Mouse (Mus musculus) left cerebral cortex, postnatal 36 days (tissue): Measurements from ENCODE around the gene Mocs1. TPM values are rescaled to one million over a fixed set of nuclear protein-coding genes. Genes with fewer than 3 reads are reported as not detected.
"Not testable (repeated sequence)": the region's sequence is repeated elsewhere in the genome, so short reads cannot be mapped to it uniquely, and the experiment has no call there.

Experiments
- DNase-seq, 2 experiments: peaks; one replicate each; pipeline ENCODE4 v3.0.0; 2021 to 2022; ENCODE audit warnings: low spot score in 2 of 2, mixed read lengths in 1 of 2
- intact Hi-C: fragments of 180-260 bp; cut with DNase I; formaldehyde crosslinking; loops from one replicate; pipeline ENCODE4 v1.15.1; 2025
- total RNA-seq, 2 experiments: library from RNA; stranded (reverse); gene quantifications; 2 replicates each; pipeline ENCODE4 v1.2.3; 2021

Gene Mocs1
- total RNA-seq, 2 experiments from 2014 or later, result 15.1 to 15.9 TPM

DNA sequence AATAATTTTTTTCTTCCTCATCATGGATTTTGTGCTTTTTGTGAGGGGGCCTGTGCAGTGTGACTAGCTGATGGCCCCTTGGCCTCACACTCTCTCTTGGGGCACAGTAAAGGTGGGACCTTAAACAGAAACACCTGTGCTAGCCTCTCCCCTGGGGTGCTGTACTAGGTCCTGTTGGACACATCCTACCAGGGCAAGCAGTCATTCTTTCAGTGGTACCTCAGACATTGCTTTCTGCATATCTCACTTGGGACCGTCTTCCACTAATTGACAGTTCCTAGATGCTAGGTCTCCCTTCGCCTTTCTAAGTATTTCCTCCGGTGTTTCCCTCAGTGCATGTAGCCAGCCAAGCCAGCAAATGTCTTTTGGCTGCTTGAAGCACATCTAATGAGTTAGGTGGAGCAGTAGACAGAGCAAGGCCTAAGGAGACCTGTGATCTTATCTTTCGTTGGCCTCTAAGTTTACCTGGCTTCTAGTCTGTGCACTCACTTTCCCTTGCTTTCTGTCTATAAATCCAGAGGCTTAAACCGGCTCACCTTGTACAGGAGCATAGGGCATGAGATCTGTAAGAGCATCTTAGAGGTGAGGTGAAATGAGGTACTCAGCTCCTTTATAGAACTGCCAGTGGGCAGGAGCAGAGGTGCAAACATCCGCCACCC, 1.4 kb downstream of the Mocs1 start:
- no peak for DNase-seq
- intact Hi-C loops, result no loop called here

DNA sequence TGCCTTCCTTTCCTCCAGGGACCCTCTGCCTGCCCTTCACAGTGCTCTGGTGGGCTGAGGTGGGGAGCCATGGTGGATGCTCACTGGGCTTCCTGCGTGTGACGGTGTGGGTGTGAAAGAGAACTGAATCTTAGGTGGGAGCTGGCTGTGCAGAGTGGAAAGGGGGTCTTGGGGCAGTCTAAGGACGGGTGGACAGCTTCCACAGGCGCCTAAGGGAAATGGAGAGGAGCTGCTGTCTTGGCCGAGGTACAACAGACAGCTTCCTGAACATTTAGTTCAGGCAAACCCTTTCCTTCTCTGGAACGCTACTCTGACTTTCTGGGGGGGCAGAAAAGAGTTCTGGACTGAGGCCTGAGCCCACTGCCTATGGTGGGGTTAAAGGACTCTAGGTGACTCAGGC, 2.0 kb downstream of the Mocs1 start:
- no peak for DNase-seq
- intact Hi-C loops, result no loop called here

DNA sequence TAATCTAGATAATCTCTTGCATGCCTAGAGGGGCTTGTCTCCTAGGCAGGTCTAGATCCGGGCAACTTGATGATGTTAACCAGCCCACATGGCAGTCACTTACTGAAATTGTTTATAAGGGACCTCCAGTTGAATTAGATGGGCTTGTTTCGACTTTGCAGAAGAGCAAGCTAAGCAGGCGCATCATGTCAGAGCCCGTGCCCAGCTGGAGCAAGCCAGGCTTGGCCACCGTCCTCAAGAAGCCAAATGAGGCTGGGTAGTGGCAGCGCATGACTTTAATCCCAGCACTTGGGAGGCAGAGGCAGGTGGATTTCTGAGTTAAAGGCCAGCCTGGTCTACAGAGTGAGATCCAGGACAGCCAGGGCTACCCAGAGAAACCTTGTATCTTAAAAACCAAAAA, 3.0 kb downstream of the Mocs1 start:
- DNase-seq, result no peak
- intact Hi-C loops, result no loop called here

DNA sequence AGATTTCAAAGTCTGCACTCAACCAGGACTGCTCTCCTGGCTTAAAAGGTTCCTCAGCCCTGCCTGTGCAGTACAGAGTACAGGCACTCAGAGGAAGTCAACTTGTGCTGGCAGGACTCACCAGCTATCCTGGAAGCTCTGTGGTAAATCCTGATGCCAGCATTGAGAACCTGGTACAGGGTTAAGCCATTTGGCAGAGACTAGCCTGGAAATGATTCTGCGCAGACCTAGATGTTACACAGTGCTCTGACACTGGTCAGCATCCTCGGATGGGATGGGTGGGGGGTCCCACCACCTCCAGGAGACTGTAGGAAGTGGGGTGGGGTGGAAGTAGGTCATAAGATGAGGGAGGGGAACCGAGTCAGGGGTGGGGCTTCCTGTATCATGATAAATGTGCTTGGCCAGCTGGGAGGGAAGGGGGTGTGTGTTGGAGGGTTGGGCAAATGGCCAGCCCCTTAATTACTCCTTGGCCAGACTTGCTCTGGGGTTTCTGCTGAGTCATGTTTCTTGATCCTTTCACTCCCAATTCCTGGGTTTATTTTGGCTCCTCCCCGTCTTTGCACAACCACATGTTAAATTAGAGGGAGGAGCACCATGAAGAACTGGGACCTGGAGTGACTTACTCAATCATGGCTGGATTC, 4.0 kb downstream of the Mocs1 start:
- DNase-seq, result no peak
- intact Hi-C loops, result no loop called here

DNA sequence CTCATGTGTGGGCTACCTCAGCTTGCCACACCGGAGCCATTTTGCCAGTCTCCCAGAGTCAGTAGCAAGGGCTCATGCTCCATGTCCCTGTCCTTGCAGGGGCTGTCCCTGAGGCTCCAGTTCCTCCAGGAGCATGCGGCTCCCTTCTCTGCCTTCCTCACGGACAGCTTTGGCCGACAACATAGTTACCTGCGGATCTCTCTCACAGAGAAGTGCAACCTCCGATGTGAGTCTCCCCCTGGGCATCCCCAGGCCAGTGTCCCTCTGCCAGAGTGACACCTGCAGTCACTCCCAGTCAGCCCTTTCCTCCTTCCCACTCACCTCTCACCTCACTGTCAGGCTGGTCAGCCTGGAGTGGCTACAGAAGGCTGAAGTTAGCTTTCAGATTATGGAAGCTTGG, 4.9 kb downstream of the Mocs1 start:
- intact Hi-C loops, result no loop called here
- no peak for DNase-seq

DNA sequence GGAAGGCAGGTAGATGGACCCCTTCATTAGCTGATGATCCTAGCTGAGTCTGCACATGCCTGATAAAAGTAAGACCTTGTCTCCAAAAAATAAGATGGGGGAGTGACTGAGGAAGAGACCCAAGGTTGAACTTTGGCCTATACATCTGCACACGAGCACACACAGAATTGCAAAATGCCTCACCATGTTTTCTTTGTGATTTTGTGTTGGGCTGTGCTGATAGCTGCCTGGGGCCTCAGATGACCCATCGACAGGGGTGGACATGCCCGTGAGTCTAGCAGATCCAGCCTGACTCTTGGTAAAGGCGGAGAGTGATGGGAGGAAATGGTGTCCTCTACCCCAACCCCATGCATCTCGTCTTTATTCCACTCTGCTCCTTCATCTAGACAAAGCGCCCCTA, 6.1 kb downstream of the Mocs1 start:
- no peak for DNase-seq
- intact Hi-C loops, result no loop called here

DNA sequence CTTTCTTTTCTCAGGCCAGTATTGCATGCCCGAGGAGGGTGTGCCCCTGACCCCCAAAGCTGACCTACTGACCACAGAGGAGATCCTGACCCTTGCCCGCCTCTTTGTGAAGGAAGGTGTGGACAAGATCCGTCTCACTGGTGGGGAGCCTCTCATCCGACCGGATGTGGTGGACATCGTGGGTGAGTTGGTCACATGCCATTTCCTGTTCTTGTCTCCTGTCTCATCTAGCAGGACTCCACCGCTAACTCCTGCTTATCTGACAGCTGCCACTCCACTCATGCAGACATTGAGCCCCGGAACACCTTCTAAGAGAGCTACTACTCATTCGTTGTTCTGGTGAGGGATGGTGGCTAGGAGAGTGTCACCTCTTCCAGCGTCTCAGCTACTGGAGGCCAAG, 6.9 kb downstream of the Mocs1 start:
- DNase-seq, result no peak
- intact Hi-C loops, result no loop called here

DNA sequence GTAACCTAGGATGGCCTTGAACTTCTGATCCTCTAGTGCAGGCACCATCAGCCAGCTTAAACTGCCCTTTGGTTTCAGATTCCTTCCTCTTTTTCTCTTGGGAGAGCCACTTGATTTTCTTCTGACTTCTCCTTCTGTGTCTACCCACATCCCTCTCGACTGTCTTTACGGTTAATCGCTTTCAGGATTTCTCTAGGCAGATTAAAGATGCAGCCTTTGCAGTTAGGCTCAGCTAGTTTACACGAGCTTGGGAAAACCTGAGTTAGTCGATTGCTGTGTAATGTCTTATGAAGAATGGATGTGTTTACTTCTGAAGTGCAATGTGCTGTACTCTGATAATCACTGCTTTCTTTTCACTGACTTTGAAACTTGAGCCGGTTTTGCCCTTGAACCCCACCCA, 8.5 kb downstream of the Mocs1 start:
- no peak for DNase-seq
- intact Hi-C loops, result no loop called here

DNA sequence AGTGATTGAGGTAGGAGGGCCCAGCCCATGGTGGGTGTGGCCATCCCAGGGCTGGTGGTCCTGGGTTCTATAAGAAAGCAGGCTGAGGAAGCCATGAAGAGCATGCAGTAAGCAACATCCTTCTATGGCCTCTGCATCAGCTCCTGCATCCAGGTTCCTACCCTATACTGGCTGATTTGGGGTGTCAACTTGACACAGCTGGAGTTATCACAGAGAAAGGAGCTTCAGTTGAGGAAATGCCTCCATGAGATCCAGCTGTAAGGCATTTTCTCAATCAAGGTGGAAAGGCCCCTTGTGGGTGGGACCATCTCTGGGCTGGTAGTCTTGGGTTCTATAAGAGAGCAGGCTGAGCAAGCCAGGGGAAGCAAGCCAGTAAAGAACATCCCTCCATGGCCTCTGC, 9.1 kb downstream of the Mocs1 start:
- intact Hi-C loops, DNase-seq: not testable (repeated sequence)

DNA sequence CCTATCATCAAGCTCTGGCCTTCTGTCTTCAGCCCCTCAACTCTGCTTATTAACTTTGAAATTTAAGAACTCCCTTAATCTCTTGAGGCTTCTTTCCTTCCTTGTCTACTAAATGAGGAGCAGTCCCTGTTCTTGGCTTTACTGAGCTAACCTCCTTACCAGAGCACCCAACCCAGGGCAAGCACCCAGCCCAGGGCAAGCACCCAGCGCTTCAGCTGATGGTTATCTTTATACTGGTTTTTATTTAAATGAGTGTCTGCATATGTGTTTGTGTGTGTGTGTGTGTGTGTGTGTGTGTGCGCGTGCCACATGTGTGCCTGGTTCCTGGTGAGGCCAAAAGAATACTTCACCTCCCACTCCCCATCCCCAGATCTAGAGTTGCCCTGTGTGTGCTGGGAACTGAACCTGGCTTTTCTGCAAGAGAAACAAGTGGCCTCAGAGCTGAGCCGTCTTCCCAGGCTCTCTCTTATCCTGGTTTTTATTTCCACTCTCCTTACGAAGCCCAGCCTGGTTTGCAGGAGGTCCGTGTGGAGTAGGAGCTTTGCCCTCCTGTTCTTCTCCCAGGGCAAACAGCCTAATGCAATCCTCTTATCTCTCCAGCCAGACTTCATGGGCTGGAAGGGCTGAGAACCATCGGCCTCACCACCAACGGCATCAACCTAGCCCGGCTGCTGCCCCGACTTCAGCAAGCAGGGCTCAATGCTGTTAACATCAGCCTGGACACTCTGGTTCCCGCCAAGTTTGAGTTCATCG, 10.8 kb downstream of the Mocs1 start:
- DNase-seq, result no peak
- intact Hi-C loops, result no loop called here

DNA sequence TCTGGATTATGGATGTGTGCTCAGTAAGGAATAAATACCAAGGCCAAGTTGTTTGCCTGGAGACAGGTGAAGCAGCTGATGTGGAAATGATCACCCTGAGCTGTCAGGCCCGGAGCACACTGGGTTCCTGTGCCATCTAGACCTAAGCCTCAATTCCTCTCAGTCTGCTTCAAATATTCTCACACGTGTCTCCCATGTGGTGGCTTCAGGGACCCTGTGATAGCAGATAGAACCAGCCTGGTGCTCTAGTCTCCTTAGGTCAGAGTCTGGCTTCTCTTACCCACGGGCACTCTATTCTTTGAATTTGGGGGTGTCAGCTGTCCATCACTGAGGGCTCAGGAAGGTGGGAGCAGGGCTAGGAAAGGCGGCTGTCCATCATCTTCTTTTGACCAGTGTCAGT, 11.5 kb downstream of the Mocs1 start:
- DNase-seq, result no peak
- intact Hi-C loops, result no loop called here

DNA sequence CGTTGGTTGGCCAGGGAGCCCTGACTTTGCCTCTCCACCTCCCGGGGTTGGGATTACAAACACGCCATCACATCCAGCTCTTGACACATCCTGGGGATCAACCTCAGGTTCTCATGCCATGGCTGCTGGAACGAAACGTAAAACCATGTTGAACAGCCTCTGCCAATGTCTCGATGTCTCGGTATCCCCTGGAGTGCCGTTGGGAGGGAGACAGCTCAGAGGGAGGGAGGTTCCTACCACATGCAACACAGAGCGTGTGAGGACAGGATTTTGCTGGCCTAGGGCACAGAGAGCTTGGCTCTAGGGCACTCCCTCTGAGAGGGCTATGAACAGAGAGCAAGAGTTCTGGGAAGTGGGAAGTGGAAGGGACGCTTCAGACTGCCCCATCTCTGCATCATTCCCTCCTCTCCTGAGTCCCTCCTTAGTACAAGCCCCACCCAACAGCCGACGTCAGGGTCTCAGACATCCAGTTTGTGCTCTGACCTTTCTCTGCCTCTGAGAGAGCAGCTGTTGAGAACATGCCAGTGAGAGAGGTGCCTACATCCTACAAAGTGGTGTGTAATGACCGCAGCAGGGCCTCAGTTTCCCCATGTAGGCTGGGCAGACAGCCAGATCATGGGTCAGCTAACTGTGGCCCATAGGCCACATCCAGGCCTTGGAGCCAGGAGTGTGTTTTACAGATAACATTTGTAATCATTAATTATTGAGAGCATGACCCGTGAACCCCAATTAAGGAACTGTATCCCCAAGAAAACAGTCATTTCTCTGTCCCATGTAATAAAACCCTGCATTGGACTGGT, 12.4 kb downstream of the Mocs1 start:
- no peak for DNase-seq
- intact Hi-C loops, result no loop called here

DNA sequence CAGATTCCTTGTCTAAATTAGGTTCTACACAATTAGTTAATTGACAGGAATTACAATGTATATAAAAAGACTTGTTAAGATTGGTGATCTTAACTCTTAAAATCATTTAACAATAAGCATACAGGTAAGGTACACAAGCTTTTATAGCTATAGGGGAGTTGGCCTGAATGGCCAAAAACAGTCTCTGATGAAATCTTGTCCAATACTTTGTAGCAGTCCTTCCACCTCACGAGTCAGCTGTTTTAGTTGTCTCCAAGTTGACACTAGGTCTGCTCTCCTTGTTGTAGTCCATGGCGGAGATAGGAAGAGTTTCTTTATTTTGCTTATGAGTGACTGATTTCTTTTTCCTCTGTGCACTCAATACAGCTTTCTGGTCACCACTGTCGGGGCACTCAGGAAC, 14.7 kb downstream of the Mocs1 start:
- DNase-seq, intact Hi-C loops: not testable (repeated sequence)

DNA sequence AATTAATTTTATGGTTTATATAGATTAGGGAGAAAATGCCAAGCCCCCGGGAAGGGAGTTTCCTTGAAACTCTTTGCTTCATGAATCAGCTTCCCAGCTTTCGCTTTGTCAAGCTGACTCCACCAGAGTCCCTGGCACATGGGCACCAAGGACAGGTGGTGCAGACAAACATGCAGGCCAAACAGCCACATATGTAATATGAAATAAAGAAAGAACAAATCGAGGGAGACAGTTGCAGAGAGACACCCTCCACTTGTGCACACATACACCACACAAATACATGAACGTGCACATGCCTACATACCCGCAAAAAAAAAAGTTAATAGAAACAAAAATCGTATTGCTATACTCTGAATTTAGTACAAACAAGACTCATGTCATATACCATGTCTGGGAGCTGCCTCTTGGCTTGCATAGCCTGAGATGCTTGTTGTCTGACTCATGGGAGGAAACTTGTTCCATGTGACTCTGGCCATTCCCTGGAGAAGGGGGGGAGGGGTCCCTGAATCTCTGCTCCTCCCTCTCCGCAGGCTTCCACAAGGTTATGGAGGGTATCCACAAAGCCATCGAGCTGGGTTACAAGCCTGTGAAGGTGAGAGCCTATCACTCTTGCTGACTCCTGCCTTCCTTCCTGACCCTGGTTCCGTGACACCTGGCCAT, 20.5 kb downstream of the Mocs1 start:
- intact Hi-C loops, result no loop called here
- DNase-seq, result no peak

DNA sequence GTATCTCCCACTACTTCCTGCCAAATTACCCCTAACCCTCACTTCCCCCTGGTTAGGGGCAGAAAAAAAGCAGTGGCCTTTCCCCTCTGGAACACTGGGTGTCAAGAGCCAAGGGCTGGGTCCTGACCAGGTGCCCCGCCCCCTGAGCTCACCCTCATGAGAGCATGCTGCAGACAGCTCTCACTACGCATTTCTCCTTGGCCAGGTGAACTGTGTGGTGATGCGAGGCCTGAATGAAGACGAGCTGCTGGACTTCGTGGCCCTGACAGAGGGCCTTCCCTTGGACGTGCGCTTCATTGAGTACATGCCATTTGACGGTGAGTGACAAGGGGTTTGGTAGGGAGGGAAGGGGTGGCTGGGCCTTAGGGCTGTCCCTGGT, 21.1 kb downstream of the Mocs1 start:
- intact Hi-C loops, result no loop called here

DNA sequence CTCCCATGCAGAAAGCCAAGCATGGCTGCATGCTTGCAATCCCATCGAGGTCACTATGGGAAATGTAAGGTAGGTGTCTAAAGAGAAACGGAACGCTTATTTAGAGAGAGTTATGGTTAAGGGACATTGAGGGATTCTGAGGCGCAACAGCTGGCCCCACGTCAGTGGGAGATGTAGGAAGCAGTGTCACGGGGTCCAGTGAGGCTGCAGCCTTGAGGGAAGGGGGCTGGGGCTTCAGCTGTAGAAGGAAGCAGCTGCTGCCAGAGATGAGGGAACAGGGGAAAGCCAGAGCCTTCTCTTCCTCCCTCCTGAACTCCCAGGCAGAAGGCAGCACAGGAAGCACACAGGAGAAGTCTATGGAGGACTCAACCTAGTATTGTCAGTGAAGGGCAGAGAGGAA, 22.8 kb downstream of the Mocs1 start:
- intact Hi-C loops, result no loop called here
- DNase-seq, result no peak

More for the DNA sequence above, 21.1 kb downstream of the Mocs1 start:
- DNase-seq, result no peak

DNA sequence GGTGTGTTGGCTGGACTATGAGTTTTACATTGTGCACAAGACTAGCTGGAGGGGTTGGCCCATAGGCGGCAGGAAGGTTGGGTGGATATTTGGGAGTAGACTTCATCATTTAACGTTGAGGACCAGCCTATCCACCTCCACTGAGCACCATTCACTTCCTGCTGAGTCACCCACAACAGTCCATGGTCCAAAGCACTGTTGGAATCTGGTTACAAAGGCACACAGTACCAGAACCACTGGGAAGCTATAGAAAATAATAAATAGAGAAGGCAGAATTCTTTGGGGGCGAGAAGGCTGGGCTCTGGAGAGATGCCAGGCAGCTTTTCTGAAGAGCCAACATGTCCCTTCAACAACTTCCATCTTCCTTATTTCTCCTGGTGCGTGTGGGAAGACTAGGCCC, 28.2 kb downstream of the Mocs1 start:
- intact Hi-C loops, result no loop called here
- DNase-seq, result no peak

DNA sequence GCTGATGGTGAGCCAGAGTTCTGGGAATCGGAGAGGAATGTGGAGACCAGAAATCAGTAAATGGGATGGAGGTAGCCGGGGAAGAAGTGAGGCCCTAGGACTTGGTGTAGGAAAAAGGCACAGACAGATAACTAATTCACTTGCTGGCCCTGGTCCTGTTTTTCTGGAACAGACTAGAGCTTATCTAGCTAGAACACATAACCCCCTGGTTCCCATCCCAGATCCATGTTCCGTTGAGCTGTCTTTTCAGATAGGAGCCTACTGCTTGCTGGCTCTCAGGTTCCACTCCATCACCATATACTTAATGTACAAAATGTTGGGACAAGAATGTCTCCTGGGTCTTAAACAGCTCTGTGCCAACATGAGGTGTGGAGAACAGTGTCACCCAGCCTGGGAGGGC, 29.7 kb downstream of the Mocs1 start:
- intact Hi-C loops, result no loop called here
- no peak for DNase-seq

DNA sequence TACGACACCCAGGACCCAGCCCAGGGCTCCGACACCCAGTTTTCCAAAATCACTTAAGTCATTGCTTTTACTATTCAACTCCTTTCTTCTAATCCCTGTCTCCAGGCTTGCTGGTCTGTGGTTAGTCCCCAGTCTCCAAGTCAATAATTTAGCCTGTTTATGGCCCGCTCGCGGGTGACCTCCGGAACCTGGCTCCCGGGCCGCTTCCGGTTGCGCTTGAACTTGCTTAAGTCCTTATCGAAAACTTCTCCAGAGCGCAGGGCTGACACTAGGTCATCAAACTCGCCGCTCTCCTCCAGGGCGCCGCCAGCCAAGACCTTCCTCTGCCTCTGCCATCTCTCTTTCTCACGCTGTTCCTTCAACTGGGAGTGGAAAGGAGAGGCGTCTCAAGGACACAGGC, 30.2 kb downstream of the Mocs1 start:
- intact Hi-C loops, result no loop called here
- DNase-seq, result no peak

DNA sequence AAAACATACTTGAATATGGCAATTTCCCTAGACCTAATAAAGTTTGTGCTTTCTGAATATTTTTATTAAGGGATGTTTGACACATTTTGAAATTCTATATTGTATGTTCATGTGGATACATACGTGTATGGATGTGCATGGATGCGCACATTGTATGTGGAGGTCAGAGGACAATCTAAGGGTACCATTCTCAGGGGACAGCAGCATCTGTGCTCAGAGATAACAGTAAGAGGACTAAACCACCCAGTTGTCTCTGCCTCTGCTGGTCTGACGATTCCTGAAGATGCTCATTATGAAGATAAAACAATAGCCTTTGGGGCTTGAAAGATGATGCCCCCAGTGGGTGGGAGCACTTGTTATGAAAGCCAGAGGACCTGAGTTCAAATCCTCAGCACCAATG, 36.7 kb downstream of the Mocs1 start:
- intact Hi-C loops, result no loop called here
- no peak for DNase-seq
